Mouse (Mus musculus) yolk sac, embryonic 10.5 days (tissue): ENCODE results near the gene Fam171a2.

Experiments used
- DNase-seq: peaks from one replicate; pipeline ENCODE4 v3.0.0-alpha.2; 2017; ENCODE audit warnings: low spot score

Gene Fam171a2

GRCm38 (mm10) chr11:102447497-102447896 lies at the start of gene Fam171a2:
Gene Fam171a2, minus strand, starts transcription at chr11:102447682.
- peak; percentile 53 for DNase-seq

- DNase-seq: no peak
These were observed 49.2 kb upstream of the Fam171a2 start for GRCm38 (mm10) chr11:102496732-102497131.

GRCm38 (mm10) chr11:102496206-102496605 lies 48.7 kb upstream of the Fam171a2 start:
- no peak for DNase-seq

GRCm38 (mm10) chr11:102495742-102496141 lies 48.3 kb upstream of the Fam171a2 start:
- DNase-seq: no peak

- no peak for DNase-seq
These were observed 47.6 kb upstream of the Fam171a2 start for GRCm38 (mm10) chr11:102495114-102495513.

- DNase-seq: no peak
These were observed 46.7 kb upstream of the Fam171a2 start for GRCm38 (mm10) chr11:102494063-102494650.

- no peak for DNase-seq
These were observed 45.8 kb upstream of the Fam171a2 start for GRCm38 (mm10) chr11:102493241-102493640.

- DNase-seq: no peak
These were observed 40.4 kb upstream of the Fam171a2 start for GRCm38 (mm10) chr11:102487901-102488300.

- DNase-seq: peak; percentile 37
These were observed 39.4 kb upstream of the Fam171a2 start for GRCm38 (mm10) chr11:102486733-102487386.

GRCm38 (mm10) chr11:102481779-102482178 lies 34.3 kb upstream of the Fam171a2 start:
- DNase-seq: no peak

GRCm38 (mm10) chr11:102480897-102481296 lies 33.4 kb upstream of the Fam171a2 start:
- no peak for DNase-seq

GRCm38 (mm10) chr11:102480111-102480510 lies 32.6 kb upstream of the Fam171a2 start:
- DNase-seq: no peak

- no peak for DNase-seq
These were observed 32.1 kb upstream of the Fam171a2 start for GRCm38 (mm10) chr11:102479581-102479980.

GRCm38 (mm10) chr11:102478671-102479070 lies 31.2 kb upstream of the Fam171a2 start:
- DNase-seq: no peak

- DNase-seq: no peak
These were observed 27.5 kb upstream of the Fam171a2 start for GRCm38 (mm10) chr11:102475027-102475426.

- DNase-seq: no peak
These were observed 22.3 kb upstream of the Fam171a2 start, which contains the start of gene Itga2b for GRCm38 (mm10) chr11:102469648-102470357. Gene Itga2b, minus strand, starts transcription at chr11:102470122.

- DNase-seq: peak; percentile 96
These were observed 19.7 kb upstream of the Fam171a2 start for GRCm38 (mm10) chr11:102467041-102467631.

GRCm38 (mm10) chr11:102465713-102466436 lies 18.4 kb upstream of the Fam171a2 start:
- peak; percentile 52 for DNase-seq

GRCm38 (mm10) chr11:102464901-102465300 lies 17.4 kb upstream of the Fam171a2 start:
- no peak for DNase-seq

GRCm38 (mm10) chr11:102461764-102462163 lies 14.3 kb upstream of the Fam171a2 start:
- DNase-seq: no peak

GRCm38 (mm10) chr11:102460541-102460940 lies 13.1 kb upstream of the Fam171a2 start:
- no peak for DNase-seq
